Mouse (Mus musculus) limb, embryonic 14.5 days (tissue): ENCODE data around the gene Cep350. TPM values are rescaled to one million over a fixed set of nuclear protein-coding genes. Genes with fewer than 3 reads are reported as not detected.
A peak's percentile ranks its signal among the peaks of the same experiment; 100 is the strongest.

ENCODE experiments used
- ATAC-seq: fragments of 200-750 bp; cut with Nextera tagmentation; 2 replicates; pipeline ENCODE4 v1.8.0; 2017; ENCODE audit warnings: low read depth, moderate number of reproducible peaks, moderate TSS enrichment; ENCODE audit not compliant: low FRiP score
- DNase-seq: peaks from one replicate; pipeline ENCODE4 v3.0.0-alpha.2; 2015; ENCODE audit warnings: low spot score
- H3K27ac ChIP-seq: fragments of 300-500 bp; sonication (generic); replicated peaks from 2 replicates; pipeline ENCODE4 v1.5.1; 2014; ENCODE audit warnings: low read depth, mild to moderate bottlenecking, low read length, moderate library complexity, mixed read lengths
- H3K27me3 ChIP-seq: fragments of 300-500 bp; sonication (generic); 2 replicates; pipeline ENCODE4 v1.6.1; 2014; ENCODE audit warnings: low read length, mixed read lengths; ENCODE audit not compliant: control insufficient read depth, insufficient read depth
- H3K36me3 ChIP-seq: fragments of 300-500 bp; sonication (generic); 2 replicates; pipeline ENCODE4 v1.6.1; 2014; ENCODE audit warnings: mild to moderate bottlenecking, low read length, moderate library complexity, mixed read lengths; ENCODE audit not compliant: control insufficient read depth, insufficient read depth
- H3K4me1 ChIP-seq: fragments of 300-500 bp; sonication (generic); 2 replicates; pipeline ENCODE4 v1.6.1; 2014; ENCODE audit warnings: antibody characterized with exemption, low read length, mixed read lengths; ENCODE audit not compliant: control insufficient read depth, insufficient read depth
- H3K4me2 ChIP-seq: fragments of 300-500 bp; sonication (generic); replicated peaks from 2 replicates; pipeline ENCODE4 v1.6.1; 2014; ENCODE audit warnings: low read depth, mild to moderate bottlenecking, low read length, moderate library complexity; ENCODE audit not compliant: severe bottlenecking
- H3K4me3 ChIP-seq: fragments of 300-500 bp; sonication (generic); replicated peaks from 2 replicates; pipeline ENCODE4 v1.5.1; 2014; ENCODE audit warnings: low read length
- H3K9ac ChIP-seq: fragments of 300-500 bp; sonication (generic); 2 replicates; pipeline ENCODE4 v1.6.1; 2014; ENCODE audit warnings: mild to moderate bottlenecking, low read depth, low read length, moderate library complexity; ENCODE audit not compliant: severe bottlenecking
- H3K9me3 ChIP-seq: fragments of 300-500 bp; sonication (generic); 2 replicates; pipeline ENCODE4 v1.6.1; 2016; ENCODE audit warnings: low read length; ENCODE audit not compliant: control insufficient read depth
- POLR2A ChIP-seq: fragments of 200-500 bp; IDR thresholded peaks from 2 replicates; pipeline ENCODE4 v1.8.0; 2012; ENCODE audit warnings: inconsistent platforms, mild to moderate bottlenecking, moderate library complexity, borderline replicate concordance; ENCODE audit not compliant: insufficient read depth, insufficient read length; ENCODE audit errors: extremely low read depth
- WGBS: fragments of 180-500 bp; shearing (Covaris S2); extraction: QIAGEN DNeasy Blood & Tissue Kit; methylation state at CpG from one replicate; pipeline ENCODE4 v1.1.7; 2014; 5-methylcytosine and 5-hydroxymethylcytosine counted together
- polyA plus RNA-seq, 2 experiments: library from polyadenylated mRNA; depleted of rRNA in 1 of 2; stranded (reverse) in 1 of 2; unstranded in 1 of 2; fragments of >200 nt; fragmentation: Nextera tagmentation in 1 of 2; extraction: Ambion mirVana in 1 of 2; gene quantifications; 2 replicates each; pipeline versions ENCODE4 v1.2.1 to v1.2.3; 2012 to 2014

Gene Cep350
- polyA plus RNA-seq, 2 experiments, result 10.9 to 13.4 TPM

- Histone ChIP-seq H3K27me3 (no peaks in the 10 kb centered on the region), H3K4me3 (no peak overlapping the region), H3K36me3 (no peaks in the 10 kb centered on the region), H3K9me3 (no peaks in the 10 kb centered on the region), H3K9ac (no peak overlapping the region), H3K4me2 (no peak overlapping the region), H3K4me1 (no peaks in the 10 kb centered on the region), H3K27ac (no peak overlapping the region)
- DNase-seq (no peak), ATAC-seq (no peak)
- TF ChIP-seq POLR2A, result no peak
- WGBS, result 84% methylated on average over 2 of the region's 2 CpGs
Measured at GRCm38 (mm10) chr1:155987625-155988024, 14.6 kb upstream of the Cep350 start.

- H3K27ac ChIP-seq, result no peak overlapping the region
- 43% methylated on average over 2 of the region's 2 CpGs for WGBS
- H3K9ac ChIP-seq, result no peak overlapping the region
- DNase-seq, result no peak
- no peak for ATAC-seq
- no peaks in the 10 kb centered on the region for H3K27me3 ChIP-seq
- no peak overlapping the region for H3K4me2 ChIP-seq
- peaks cover 17% of the 10 kb centered on the region for H3K4me1 ChIP-seq
- TF ChIP-seq POLR2A, result no peak
- no peaks in the 10 kb centered on the region for H3K36me3 ChIP-seq
- no peak overlapping the region for H3K4me3 ChIP-seq
- H3K9me3 ChIP-seq, result no peaks in the 10 kb centered on the region
Measured at GRCm38 (mm10) chr1:155974931-155975330, 1.9 kb upstream of the Cep350 start.

GRCm38 (mm10) chr1:155973719-155974379 is 794 bp upstream of the Cep350 start:
- no peaks in the 10 kb centered on the region for H3K9me3 ChIP-seq
- 6% methylated on average over 19 of the region's 19 CpGs for WGBS
- H3K4me3 ChIP-seq, result peak overlapping the region; percentile 96
- peak overlapping the region; percentile 94 for H3K9ac ChIP-seq
- no peaks in the 10 kb centered on the region for H3K27me3 ChIP-seq
- peak overlapping the region; percentile 81 for H3K4me2 ChIP-seq
- no peak for ATAC-seq
- H3K4me1 ChIP-seq, result peaks cover 17% of the 10 kb centered on the region
- no peaks in the 10 kb centered on the region for H3K36me3 ChIP-seq
- no peak for DNase-seq
- peak overlapping the region; percentile 85 for H3K27ac ChIP-seq
- TF ChIP-seq POLR2A, result no peak

- Histone ChIP-seq H3K27ac (peak overlapping the region; percentile 88), H3K4me1 (peaks cover 17% of the 10 kb centered on the region), H3K27me3 (no peaks in the 10 kb centered on the region), H3K4me3 (peak overlapping the region; percentile 96), H3K9ac (peak overlapping the region; percentile 94), H3K9me3 (no peaks in the 10 kb centered on the region), H3K4me2 (peak overlapping the region; percentile 73), H3K36me3 (no peaks in the 10 kb centered on the region)
- no peak for TF ChIP-seq POLR2A
- DNase-seq (no peak), ATAC-seq (peak; percentile 34)
- WGBS, result 3% methylated on average over 20 of the region's 51 CpGs
Measured at GRCm38 (mm10) chr1:155972146-155973067, 648 bp downstream of the Cep350 start.

GRCm38 (mm10) chr1:155949170-155949569 is 23.9 kb downstream of the Cep350 start:
- 100% methylated on average over 2 of the region's 2 CpGs for WGBS
- Histone ChIP-seq H3K27me3 (no peaks in the 10 kb centered on the region), H3K9me3 (0 out of 2 replicates have a peak, but pooled peaks cover 3% of the 10 kb centered on the region), H3K27ac (no peak overlapping the region), H3K4me3 (no peak overlapping the region), H3K4me2 (no peak overlapping the region), H3K4me1 (no peaks in the 10 kb centered on the region), H3K9ac (no peak overlapping the region), H3K36me3 (peaks cover 60% of the 10 kb centered on the region)
- ATAC-seq, result no peak
- TF ChIP-seq POLR2A, result no peak
- DNase-seq, result no peak
